Mouse (Mus musculus): Measurements from ENCODE around the gene Hrh3.

Gene Hrh3

GRCm38 (mm10) chr2:180053001-180053400 is 51.3 kb downstream of the Hrh3 start:
- DNase-seq, result no peak

- peak; percentile 35 for DNase-seq
Observed at GRCm38 (mm10) chr2:180051986-180052733, 52.1 kb downstream of the Hrh3 start.

DNA sequence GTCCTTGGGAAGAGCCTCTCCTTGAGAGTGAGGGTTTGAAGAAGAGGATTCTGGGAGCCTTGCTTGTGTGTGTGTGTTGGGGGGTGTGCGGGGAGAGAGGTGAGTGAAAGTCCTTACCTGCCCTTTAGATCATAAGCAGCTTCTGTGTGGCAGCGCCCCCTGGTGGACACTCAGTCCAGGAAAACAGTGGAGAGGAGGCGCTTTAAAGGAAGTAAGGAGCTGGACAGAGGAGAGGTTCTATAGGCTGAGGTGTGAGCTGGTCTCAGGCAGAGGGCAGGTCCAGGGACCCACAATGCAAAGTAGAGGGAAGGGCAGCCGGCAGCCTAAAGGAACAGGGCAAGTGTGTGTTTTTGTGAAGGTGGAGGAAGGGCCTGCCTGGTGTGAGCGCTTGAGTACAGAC is 53.3 kb downstream of the Hrh3 start:
- DNase-seq, result peak; percentile 82
